Mouse (Mus musculus): ENCODE data around the gene Slc6a21. TPM values are rescaled to one million over a fixed set of nuclear protein-coding genes. Genes with fewer than 3 reads are reported as not detected.
"Not testable (repeated sequence)": the region's sequence is repeated elsewhere in the genome, so short reads cannot be mapped to it uniquely, and the experiment has no call there.

Slc6a21 gene
- polyA plus RNA-seq, 1 experiment from 2014 or later, result not detected

GRCm38 (mm10) chr7:45241389-45241749 lies 35.9 kb upstream of the Slc6a21 start:
- ATAC-seq (ENCODE audit: low FRiP score) (no peak), DNase-seq (ENCODE audit: low spot score, missing footprints) (no peak)
- no peaks in the 10 kb centered on the region for H3K36me3 ChIP-seq (ENCODE audit: control insufficient read depth, insufficient read depth, low read length)
- H3K27me3 ChIP-seq (ENCODE audit: control insufficient read depth, insufficient read depth, low read length), result peaks cover 21% of the 10 kb centered on the region
- peak overlapping the region; percentile 35 for H3K4me2 ChIP-seq
- 77% methylated on average over 6 of the region's 6 CpGs for WGBS
- peak overlapping the region; percentile 6 for H3K4me3 ChIP-seq (ENCODE audit: low read depth, low read length)
- H3K4me1 ChIP-seq (ENCODE audit: control insufficient read depth, insufficient read depth, low read length), result peaks cover 8% of the 10 kb centered on the region; the same call in 1 of the 2 replicates
- H3K9me3 ChIP-seq (ENCODE audit: control insufficient read depth, low read length), result no peaks in the 10 kb centered on the region
- H3K27ac ChIP-seq (ENCODE audit: low read depth, low read length), result no peak overlapping the region
- H3K9ac ChIP-seq (ENCODE audit: low read length), result peak overlapping the region; percentile 21

GRCm38 (mm10) chr7:45247666-45248065 lies 29.6 kb upstream of the Slc6a21 start:
- no peaks in the 10 kb centered on the region for H3K9me3 ChIP-seq (ENCODE audit: control insufficient read depth, low read length)
- no peak overlapping the region for H3K9ac ChIP-seq (ENCODE audit: low read length)
- no peaks in the 10 kb centered on the region for H3K27me3 ChIP-seq (ENCODE audit: control insufficient read depth, insufficient read depth, low read length)
- no peak overlapping the region for H3K4me3 ChIP-seq (ENCODE audit: low read depth, low read length)
- no peak overlapping the region for H3K27ac ChIP-seq (ENCODE audit: low read depth, low read length)
- no peaks in the 10 kb centered on the region for H3K36me3 ChIP-seq (ENCODE audit: control insufficient read depth, insufficient read depth, low read length)
- no peak overlapping the region for H3K4me2 ChIP-seq
- WGBS, result 30% methylated on average over 3 of the region's 3 CpGs
- no peak for ATAC-seq (ENCODE audit: low FRiP score)
- DNase-seq (ENCODE audit: low spot score, missing footprints), result no peak
- no peaks in the 10 kb centered on the region for H3K4me1 ChIP-seq (ENCODE audit: control insufficient read depth, insufficient read depth, low read length)

- WGBS, result 87% methylated on average over 8 of the region's 8 CpGs
- Histone ChIP-seq H3K4me1 (ENCODE audit: control insufficient read depth, insufficient read depth, low read length) (no peaks in the 10 kb centered on the region), H3K9ac (ENCODE audit: low read length) (no peak overlapping the region), H3K36me3 (ENCODE audit: control insufficient read depth, insufficient read depth, low read length) (no peaks in the 10 kb centered on the region), H3K4me2 (no peak overlapping the region), H3K27me3 (ENCODE audit: control insufficient read depth, insufficient read depth, low read length) (no peaks in the 10 kb centered on the region), H3K9me3 (ENCODE audit: control insufficient read depth, low read length) (no peaks in the 10 kb centered on the region), H3K4me3 (ENCODE audit: low read depth, low read length) (no peak overlapping the region), H3K27ac (ENCODE audit: low read depth, low read length) (no peak overlapping the region)
- DNase-seq (ENCODE audit: low spot score, missing footprints), result no peak
- ATAC-seq (ENCODE audit: low FRiP score), result no peak
These were observed 23.5 kb upstream of the Slc6a21 start for GRCm38 (mm10) chr7:45253806-45254205.

DNA sequence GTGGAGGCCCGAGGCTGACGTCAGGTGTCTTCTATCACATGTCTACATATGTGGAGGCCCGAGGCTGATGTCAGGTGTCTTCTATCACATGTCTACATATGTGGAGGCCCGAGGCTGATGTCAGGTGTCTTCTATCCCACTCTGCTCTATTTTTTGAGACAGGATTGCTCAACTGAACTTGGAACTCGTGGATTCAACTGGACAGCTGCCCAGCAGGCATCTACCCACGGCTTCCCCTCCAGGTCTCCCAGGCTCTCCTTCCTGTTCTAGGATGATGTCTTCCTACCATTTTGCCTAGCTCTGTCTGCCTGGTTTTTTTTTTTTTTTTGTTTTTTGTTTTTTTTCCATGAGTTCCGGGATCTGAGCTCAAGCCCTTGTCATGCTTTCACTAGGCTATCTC lies 21.5 kb upstream of the Slc6a21 start:
- H3K27ac ChIP-seq (ENCODE audit: low read depth, low read length); H3K9ac ChIP-seq (ENCODE audit: low read length); H3K4me1 ChIP-seq (ENCODE audit: control insufficient read depth, insufficient read depth, low read length); ATAC-seq (ENCODE audit: low FRiP score); H3K36me3 ChIP-seq (ENCODE audit: control insufficient read depth, insufficient read depth, low read length); H3K9me3 ChIP-seq (ENCODE audit: control insufficient read depth, low read length); DNase-seq (ENCODE audit: low spot score, missing footprints); H3K27me3 ChIP-seq (ENCODE audit: control insufficient read depth, insufficient read depth, low read length); H3K4me2 ChIP-seq; H3K4me3 ChIP-seq (ENCODE audit: low read depth, low read length): not testable (repeated sequence)
- 83% methylated on average over 5 of the region's 7 CpGs for WGBS

GRCm38 (mm10) chr7:45257063-45257840 lies 20.1 kb upstream of the Slc6a21 start:
- WGBS, result 64% methylated on average over 11 of the region's 11 CpGs
- ATAC-seq (ENCODE audit: low FRiP score) (no peak), DNase-seq (ENCODE audit: low spot score, missing footprints) (peak; percentile 61)
- Histone ChIP-seq H3K9me3 (ENCODE audit: control insufficient read depth, low read length) (no peaks in the 10 kb centered on the region), H3K4me2 (no peak overlapping the region), H3K27me3 (ENCODE audit: control insufficient read depth, insufficient read depth, low read length) (no peaks in the 10 kb centered on the region), H3K9ac (ENCODE audit: low read length) (no peak overlapping the region), H3K4me3 (ENCODE audit: low read depth, low read length) (no peak overlapping the region), H3K36me3 (ENCODE audit: control insufficient read depth, insufficient read depth, low read length) (no peaks in the 10 kb centered on the region), H3K27ac (ENCODE audit: low read depth, low read length) (no peak overlapping the region), H3K4me1 (ENCODE audit: control insufficient read depth, insufficient read depth, low read length) (no peaks in the 10 kb centered on the region)

DNA sequence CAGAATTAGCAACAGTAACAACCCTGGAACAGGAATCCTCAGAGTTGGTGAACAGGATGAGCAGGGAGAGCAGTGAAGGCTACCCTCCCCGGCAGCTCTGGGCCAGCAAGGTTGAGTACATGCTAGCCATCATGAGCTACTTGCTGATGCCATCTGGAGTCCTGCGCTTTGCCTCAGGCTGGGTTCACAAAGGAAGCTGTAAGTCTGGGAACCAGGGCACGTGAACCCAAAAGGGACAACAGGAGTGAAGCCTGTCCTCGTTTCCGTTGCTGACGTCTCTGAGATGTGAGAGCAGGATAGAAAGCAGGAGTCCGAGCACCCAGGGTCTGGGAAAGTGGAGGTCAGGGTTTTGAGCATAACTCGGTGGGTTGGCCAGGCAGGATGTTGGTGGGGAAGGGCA lies 18.0 kb upstream of the Slc6a21 start:
- DNase-seq (ENCODE audit: low spot score, missing footprints) (no peak), ATAC-seq (ENCODE audit: low FRiP score) (no peak)
- H3K27me3 ChIP-seq (ENCODE audit: control insufficient read depth, insufficient read depth, low read length), result no peaks in the 10 kb centered on the region
- H3K4me2 ChIP-seq, result no peak overlapping the region
- H3K9me3 ChIP-seq (ENCODE audit: control insufficient read depth, low read length), result no peaks in the 10 kb centered on the region
- no peaks in the 10 kb centered on the region for H3K4me1 ChIP-seq (ENCODE audit: control insufficient read depth, insufficient read depth, low read length)
- H3K4me3 ChIP-seq (ENCODE audit: low read depth, low read length), result no peak overlapping the region
- no peaks in the 10 kb centered on the region for H3K36me3 ChIP-seq (ENCODE audit: control insufficient read depth, insufficient read depth, low read length)
- no peak overlapping the region for H3K27ac ChIP-seq (ENCODE audit: low read depth, low read length)
- WGBS, result 87% methylated on average over 8 of the region's 8 CpGs
- H3K9ac ChIP-seq (ENCODE audit: low read length), result no peak overlapping the region

GRCm38 (mm10) chr7:45262266-45262665 lies 15.0 kb upstream of the Slc6a21 start:
- H3K27me3 ChIP-seq (ENCODE audit: control insufficient read depth, insufficient read depth, low read length), result no peaks in the 10 kb centered on the region
- no peak for ATAC-seq (ENCODE audit: low FRiP score)
- H3K9ac ChIP-seq (ENCODE audit: low read length), result no peak overlapping the region
- WGBS, result 70% methylated on average over 7 of the region's 7 CpGs
- no peaks in the 10 kb centered on the region for H3K4me1 ChIP-seq (ENCODE audit: control insufficient read depth, insufficient read depth, low read length)
- H3K36me3 ChIP-seq (ENCODE audit: control insufficient read depth, insufficient read depth, low read length), result no peaks in the 10 kb centered on the region
- no peak overlapping the region for H3K27ac ChIP-seq (ENCODE audit: low read depth, low read length)
- no peaks in the 10 kb centered on the region for H3K9me3 ChIP-seq (ENCODE audit: control insufficient read depth, low read length)
- DNase-seq (ENCODE audit: low spot score, missing footprints), result peak; percentile 33
- no peak overlapping the region for H3K4me3 ChIP-seq (ENCODE audit: low read depth, low read length)
- H3K4me2 ChIP-seq, result no peak overlapping the region

- Histone ChIP-seq H3K27me3 (ENCODE audit: control insufficient read depth, insufficient read depth, low read length) (no peaks in the 10 kb centered on the region), H3K4me1 (ENCODE audit: control insufficient read depth, insufficient read depth, low read length) (no peaks in the 10 kb centered on the region), H3K9ac (ENCODE audit: low read length) (no peak overlapping the region), H3K27ac (ENCODE audit: low read depth, low read length) (no peak overlapping the region), H3K36me3 (ENCODE audit: control insufficient read depth, insufficient read depth, low read length) (no peaks in the 10 kb centered on the region), H3K4me2 (no peak overlapping the region), H3K4me3 (ENCODE audit: low read depth, low read length) (no peak overlapping the region), H3K9me3 (ENCODE audit: control insufficient read depth, low read length) (no peaks in the 10 kb centered on the region)
- DNase-seq (ENCODE audit: low spot score, missing footprints) (peak; percentile 37), ATAC-seq (ENCODE audit: low FRiP score) (no peak)
- WGBS, result 73% methylated on average over 7 of the region's 7 CpGs
These were observed 14.2 kb upstream of the Slc6a21 start for GRCm38 (mm10) chr7:45263006-45263607.

GRCm38 (mm10) chr7:45264348-45264747 lies 13.0 kb upstream of the Slc6a21 start:
- Histone ChIP-seq H3K9me3 (ENCODE audit: control insufficient read depth, low read length) (no peaks in the 10 kb centered on the region), H3K27me3 (ENCODE audit: control insufficient read depth, insufficient read depth, low read length) (no peaks in the 10 kb centered on the region), H3K9ac (ENCODE audit: low read length) (no peak overlapping the region), H3K27ac (ENCODE audit: low read depth, low read length) (no peak overlapping the region), H3K4me2 (no peak overlapping the region), H3K4me3 (ENCODE audit: low read depth, low read length) (no peak overlapping the region), H3K4me1 (ENCODE audit: control insufficient read depth, insufficient read depth, low read length) (no peaks in the 10 kb centered on the region), H3K36me3 (ENCODE audit: control insufficient read depth, insufficient read depth, low read length) (no peaks in the 10 kb centered on the region)
- DNase-seq (ENCODE audit: low spot score, missing footprints), result peak; percentile 69
- no peak for ATAC-seq (ENCODE audit: low FRiP score)
- 68% methylated on average over 3 of the region's 3 CpGs for WGBS

Measured in midbrain, embryonic 11.5 days (tissue).